Mouse (Mus musculus): ENCODE measurements around the gene Raet1e.
A peak's percentile ranks its signal among the peaks of the same experiment; 100 is the strongest.
"Not testable (repeated sequence)": the region's sequence is repeated elsewhere in the genome, so short reads cannot be mapped to it uniquely, and the experiment has no call there.

GRCm38 (mm10) chr10:22212012-22212696, 53.8 kb downstream of the Raet1e start:
- not testable (repeated sequence) for TF ChIP-seq POLR2A (IDR thresholded peaks at IDR 0.05; ENCODE audit: low read depth, low read length)
- peak; percentile 33 for TF ChIP-seq CTCF (conservative IDR thresholded peaks at IDR 0.05; ENCODE audit: insufficient read depth, insufficient read length, low read depth, low read length)
